Mouse (Mus musculus): ENCODE measurements around the gene Acot7. TPM values are rescaled to one million over a fixed set of nuclear protein-coding genes. Genes with fewer than 3 reads are reported as not detected.
A peak's percentile ranks its signal among the peaks of the same experiment; 100 is the strongest.

Acot7 gene
- 15.1 and 30.2 TPM in 2 replicates for total RNA-seq (2015; ENCODE audit: low replicate concordance)
- 3.7 and 3.9 TPM in 2 replicates for total RNA-seq (2017; ENCODE audit: low replicate concordance)

DNA sequence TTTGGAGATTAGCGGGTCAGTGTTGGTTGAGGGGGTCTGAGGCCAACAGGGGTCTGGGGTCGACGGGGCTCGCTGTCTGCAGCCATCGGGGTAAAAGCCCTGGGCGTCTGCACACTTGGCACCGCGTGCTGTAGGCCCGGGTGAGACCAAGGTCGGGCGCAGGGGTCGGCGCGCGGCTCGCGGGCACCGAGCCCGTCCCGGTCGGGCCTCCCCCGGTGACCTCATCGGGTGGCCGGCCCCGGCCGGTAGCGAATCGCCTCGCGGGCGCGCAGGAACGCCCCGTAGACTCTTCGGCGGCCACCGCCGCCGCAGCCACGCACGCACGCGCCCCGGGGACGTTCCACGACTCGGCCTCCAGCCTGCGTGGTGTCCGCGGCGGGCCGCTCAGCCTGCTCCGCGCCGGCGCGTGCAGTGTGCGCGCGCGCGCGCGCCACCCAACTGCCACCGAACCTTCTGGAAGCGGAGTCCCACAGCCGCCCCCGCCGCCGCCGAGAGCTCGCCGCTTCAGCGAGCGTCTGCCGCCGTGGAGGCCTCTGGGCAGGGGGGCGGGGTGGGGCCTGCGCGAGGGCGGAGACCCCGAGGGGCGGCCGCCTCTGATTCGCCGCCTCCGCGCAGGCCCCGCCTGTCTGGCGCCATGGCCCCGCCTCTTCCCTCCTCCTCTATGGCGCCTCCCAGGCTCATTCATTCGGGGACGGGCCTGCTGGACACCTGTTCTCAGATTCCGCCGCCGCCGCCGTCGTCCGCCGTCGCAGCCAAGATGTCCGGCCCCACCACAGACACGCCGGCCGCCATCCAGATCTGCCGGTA, at the start of gene Acot7:
Gene Acot7 (plus strand): TSS at position 598 of the 807 bp plus-strand sequence.
- peak; percentile 92 for ATAC-seq (replicated peaks; ENCODE audit: low FRiP score, poor library complexity, severe bottlenecking)

DNA sequence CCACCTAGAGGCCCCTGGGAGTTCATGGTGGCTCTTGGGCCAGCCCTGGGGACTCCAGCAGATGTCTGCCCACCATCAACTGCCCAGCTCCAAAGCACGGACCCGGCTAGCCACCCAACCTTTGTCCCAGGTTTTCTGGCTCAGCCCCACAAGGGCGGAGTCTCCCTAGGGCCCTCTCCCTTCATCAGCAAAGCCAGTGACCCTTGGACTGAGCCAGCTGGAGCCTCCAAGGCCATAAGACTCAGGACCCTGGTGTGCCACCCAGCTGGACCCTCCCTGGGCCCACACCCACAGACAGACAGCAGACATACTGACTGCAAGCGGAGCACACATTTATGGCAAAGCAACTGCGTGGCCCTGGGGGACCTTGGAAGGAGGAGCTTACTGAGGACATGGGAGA, 49.1 kb upstream of the Acot7 start:
- ATAC-seq (replicated peaks; ENCODE audit: low FRiP score, poor library complexity, severe bottlenecking): no peak

DNA sequence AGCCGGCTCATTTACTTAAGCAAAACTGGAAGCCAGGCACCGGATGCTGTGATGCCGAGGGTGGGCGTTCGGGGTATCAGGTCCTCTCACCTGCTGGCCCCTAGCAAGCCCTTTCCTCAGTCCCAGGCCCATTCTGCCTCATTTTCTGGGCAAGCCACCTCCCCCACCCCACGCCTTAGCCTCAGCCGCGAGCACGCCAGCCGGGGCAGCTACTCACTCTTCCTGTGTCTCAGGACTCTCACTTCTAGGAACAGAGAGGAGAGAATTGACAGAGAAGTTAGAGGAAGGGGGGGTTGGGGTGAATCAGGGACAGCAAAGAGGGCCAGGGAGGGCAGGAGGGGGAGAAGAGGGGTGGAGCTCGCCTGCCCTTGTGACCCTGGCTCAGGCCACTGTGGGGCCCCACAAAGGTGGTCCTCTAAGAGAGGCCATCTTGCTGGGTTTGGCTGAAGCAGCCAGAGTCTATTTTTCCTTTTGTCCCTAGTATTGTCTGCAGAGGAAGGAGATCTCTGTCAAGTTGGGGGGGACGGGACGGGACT, 48.5 kb upstream of the Acot7 start:
- no peak for ATAC-seq (replicated peaks; ENCODE audit: low FRiP score, poor library complexity, severe bottlenecking)

DNA sequence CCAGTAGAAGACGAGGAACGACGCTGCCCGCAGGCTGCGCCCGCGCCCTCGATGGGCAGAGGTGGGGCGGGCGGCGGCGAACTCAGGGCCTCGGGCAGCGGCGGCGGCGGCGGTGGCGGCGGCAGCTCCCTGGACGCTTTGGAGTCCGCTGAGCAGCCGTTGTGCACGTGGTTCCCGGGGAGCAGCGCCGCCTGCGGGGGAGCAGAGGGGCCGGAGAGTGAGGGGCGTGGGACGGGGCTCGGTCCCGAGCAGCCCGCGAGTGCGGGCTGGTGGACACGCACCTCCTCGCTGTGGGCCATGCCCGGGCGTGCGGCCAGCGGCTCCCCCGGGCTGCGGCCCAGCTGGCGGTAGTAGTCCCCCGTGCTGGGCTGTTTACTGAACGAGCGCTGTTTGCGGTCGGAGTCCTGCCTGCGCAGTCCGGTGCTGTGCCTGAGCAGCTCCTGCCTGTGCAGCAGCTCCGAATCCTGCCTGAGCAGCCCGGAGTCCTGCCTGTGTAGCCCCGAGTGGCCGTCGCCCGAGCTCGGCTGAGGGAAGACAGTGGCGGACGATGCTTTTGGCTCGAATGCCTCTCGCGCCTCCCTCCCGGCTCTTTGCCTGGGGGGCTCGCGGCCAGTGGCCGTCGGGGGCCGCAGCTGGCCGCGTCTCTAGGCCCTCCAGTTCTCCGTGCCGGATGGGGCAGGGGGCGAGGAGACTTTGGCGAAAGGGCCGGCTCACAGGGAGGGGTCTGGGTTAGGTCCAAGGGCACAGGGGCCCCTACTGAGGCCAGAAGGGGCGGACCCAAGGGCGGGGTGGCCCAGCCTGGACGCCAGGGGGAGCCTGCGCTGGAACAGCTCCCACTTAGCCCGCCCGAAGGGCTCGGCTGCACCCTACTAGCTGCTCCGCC, 46.9 kb upstream of the Acot7 start:
- no peak for ATAC-seq (replicated peaks; ENCODE audit: low FRiP score, poor library complexity, severe bottlenecking)

DNA sequence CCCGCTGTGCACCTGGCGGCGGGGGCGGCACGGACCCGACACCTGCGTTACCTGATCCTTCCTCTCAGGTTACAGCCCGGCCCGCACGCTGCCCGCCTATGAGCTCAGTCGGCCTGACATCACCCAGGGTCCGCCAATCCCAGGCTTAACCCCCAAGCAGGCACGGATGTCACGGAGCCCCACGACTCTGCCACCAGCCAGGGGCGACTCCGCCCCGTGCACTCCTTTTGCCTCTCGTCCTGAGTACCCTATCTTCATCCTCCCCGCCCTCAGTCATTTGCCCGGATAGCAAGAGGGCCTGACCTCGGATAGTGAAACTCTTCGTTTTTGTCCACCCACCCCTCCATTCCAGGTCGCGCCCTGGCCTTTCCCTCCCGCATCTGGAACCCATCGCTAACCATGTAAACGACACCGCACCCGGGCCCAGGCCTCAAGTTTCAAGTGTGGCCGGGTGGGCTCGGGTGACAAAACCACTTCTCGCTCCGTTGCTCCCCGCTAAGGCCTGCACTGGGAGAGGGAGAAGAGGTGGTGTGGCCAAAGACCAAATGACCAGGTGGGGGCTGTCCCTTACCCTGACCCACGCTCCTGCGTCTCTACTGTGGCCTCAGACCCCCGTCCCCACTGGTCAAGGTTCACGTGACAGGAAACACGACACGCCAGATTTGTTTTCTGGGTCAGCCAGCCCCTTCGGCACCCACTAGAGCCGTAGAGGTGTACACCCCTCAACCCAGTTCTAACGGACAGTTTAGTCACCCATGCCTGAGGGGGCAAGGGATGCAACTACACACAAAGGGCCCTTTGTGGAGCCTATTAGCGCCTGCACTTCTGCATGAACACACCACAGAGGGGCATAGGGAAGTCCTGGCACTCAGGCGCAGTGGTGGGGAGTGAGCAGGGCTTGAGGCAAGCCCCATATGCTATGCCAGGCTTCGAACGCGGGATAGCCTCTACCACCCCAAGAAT, 45.8 kb upstream of the Acot7 start:
- no peak for ATAC-seq (replicated peaks; ENCODE audit: low FRiP score, poor library complexity, severe bottlenecking)

DNA sequence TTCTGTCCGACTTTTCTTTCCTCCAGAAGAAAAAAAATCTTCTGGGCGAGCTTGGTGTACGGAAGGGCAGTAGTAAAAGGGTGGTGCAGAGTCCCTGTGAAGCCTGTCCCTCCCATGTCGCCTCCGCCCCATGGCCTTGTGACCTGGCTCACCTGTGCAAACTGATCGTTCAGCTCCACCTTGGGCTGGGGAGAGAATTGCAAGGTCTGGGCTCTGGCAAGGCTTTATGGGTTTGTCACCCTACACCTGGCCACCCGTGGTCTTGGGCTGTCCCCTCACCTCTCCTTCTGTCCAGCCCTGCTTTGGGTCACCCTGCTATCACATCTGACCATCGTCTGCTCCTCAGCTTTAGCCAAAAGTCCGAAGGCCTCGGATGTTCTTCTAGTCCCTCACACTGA, 45.2 kb upstream of the Acot7 start:
- ATAC-seq (replicated peaks; ENCODE audit: low FRiP score, poor library complexity, severe bottlenecking): no peak

DNA sequence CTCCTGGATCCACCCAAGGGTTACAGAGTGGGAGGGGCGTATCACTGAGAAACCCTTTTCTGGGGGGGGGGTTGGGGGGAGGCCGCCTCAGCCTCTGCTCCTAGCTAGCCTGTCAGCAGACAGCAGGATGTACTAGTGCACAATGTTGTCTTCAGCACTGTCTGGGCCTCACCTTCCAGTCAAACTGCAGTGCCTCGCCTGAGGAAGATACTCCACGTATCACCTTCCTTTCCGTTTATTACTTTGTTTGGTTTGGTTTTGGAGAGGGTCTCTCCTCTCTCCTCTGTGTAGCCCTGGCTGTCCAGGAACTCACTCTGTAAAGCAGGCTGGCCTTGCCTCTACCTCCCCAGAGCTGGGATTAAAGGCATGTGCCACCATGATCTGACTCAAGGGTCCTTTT, 44.7 kb upstream of the Acot7 start:
- ATAC-seq (replicated peaks; ENCODE audit: low FRiP score, poor library complexity, severe bottlenecking): no peak

DNA sequence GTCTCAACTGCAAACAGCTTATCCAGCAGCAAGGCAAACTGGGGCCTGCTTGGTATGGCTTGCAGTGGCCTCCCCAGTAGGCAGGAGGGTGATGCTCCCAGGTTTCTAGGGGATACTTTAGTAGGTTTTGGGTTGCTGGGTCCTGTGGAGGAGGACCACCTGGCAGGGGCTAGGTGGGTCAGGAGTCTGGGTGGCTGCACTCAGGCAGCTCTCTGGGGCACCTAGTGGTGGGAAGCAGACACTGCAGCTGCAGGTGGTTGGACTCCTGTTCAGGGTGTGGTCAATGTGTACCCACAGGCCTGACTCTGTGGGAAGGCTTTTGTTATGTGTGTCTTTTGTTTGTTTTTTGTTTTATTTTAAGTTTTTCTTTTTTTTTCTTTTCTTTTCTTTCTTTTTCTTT, 43.4 kb upstream of the Acot7 start:
- ATAC-seq (replicated peaks; ENCODE audit: low FRiP score, poor library complexity, severe bottlenecking): no peak; the same call in 1 of the 2 replicates

DNA sequence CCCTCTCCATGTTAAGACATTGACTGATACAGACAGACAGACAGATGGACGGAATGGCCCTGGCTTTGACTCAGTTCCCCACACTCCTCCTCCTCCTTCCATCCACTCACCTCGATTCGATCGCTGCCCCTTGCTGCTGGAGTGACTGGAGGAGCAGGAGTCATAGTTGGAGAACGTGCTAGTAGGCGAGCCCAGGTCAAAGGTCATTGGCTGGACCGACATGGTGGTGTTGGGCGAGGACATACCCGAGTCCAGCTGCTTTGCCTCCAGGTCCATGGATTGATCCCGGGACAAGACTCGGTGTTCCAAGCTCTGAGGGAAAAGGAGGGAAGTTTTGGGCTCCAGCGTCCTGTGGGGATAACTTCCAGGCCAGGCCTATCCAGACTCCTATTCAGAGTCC, 42.6 kb upstream of the Acot7 start:
- ATAC-seq (replicated peaks; ENCODE audit: low FRiP score, poor library complexity, severe bottlenecking): no peak

DNA sequence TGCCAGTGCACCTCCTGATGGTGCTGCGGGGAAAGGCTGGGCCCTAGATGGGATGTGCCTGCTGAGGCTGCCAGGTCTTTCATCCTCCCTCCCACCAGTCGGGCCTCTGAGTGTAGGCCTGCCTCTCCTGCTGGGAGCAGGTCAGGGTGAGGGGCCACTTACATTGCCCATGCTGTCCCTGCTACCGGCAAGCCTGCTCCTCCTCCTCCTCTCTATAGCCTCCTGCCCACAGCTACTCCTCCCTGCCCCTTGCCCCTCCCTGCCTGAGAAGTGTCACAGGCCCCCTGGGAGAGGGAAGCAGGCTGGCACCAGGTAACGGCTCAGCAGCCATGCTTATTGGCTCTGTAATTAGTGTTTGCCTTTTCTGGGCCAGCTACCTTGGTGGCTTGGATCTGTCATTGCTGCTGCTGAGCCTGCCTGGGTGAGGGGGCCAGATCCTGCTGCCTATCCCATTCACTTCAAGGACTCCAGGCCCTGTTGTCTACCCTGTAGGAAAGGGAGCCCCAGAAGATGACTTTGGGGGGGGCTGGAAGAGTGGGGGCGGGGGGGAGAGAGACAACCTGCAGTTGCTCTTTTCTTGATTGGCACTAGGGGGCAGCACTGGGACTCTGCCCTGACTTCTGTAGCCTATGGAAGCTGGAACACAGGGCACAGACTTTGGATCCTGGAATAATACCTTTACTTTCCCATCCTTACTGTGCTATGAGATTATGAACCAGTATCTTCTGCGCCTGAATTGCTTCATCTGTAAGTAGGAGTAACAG, 41.6 kb upstream of the Acot7 start:
- no peak for ATAC-seq (replicated peaks; ENCODE audit: low FRiP score, poor library complexity, severe bottlenecking)

DNA sequence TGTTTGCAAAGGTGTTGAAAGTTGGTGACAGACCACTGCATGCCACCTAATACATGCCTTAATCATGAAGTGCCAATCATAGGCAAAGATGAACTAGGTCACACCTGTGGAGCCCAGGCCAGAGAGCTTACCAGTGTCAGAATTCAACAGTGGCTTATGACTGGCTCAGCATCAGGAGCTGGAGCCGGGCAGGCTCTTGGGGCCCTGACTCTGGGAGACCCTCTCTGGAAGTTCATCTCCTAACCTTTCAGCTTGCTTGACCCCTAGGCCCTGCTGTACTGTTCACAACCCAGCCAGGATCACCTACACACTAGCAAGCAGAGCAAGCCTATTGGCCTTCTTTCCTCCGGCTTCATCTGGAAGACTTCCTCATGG, 41.1 kb upstream of the Acot7 start:
- ATAC-seq (replicated peaks; ENCODE audit: low FRiP score, poor library complexity, severe bottlenecking): no peak

DNA sequence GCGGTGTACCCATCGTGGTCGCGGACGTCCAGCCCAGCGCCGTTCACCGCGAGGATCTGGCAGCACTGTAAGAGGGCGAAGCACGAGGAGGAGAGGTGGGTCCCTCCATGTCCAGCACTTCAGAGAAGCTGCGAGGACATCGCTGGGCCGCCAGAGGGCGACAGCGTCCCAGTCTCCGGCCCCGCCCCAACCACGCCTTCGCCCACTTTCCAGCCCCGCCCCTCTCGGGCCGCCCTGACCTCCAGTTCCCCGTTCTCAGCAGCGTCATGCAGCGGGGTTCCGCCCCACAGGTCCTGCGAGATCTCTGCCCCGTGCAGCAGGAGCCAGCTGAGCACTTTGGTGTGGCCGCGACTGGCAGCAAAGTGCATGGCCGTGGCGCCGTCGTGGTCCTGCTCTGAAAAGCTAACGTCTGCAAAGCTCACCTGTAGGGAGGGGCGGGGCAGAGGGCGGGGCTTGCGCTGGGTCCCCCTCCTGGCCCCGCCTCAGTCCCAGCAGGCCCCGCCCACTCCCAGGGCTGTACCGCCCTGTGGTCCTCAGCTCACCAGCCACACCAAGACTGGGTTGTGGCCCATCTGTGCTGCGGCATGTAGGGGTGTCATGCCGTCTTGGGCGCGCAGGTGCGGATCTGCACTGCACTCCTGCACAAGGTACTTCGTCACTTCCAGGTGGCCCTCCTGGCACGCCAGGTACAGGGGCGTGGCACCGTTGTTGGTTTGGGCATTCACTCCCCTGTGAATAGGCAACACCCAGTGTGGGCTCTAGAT, 39.3 kb upstream of the Acot7 start:
- peak; percentile 85 for ATAC-seq (replicated peaks; ENCODE audit: low FRiP score, poor library complexity, severe bottlenecking)

DNA sequence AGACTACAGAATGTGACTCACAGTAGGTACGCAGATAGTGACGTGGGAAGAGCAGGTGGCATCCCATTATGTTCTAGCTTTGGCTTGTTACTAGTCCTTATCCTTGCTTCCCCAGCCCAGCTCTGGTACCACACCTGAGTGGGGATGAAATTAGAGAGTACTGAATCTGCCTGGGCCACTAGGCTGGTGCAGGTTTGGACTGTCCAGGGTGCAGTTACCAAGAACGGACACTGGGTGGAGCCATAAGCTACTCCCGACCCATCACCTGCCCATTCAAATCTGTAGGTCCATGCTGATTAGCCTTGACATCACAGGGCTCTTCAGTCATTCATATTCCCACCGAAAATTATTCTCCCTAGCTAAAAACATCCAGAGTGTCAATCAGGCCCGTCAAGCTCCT, 37.5 kb upstream of the Acot7 start:
- peak; percentile 52 for ATAC-seq (replicated peaks; ENCODE audit: low FRiP score, poor library complexity, severe bottlenecking)

DNA sequence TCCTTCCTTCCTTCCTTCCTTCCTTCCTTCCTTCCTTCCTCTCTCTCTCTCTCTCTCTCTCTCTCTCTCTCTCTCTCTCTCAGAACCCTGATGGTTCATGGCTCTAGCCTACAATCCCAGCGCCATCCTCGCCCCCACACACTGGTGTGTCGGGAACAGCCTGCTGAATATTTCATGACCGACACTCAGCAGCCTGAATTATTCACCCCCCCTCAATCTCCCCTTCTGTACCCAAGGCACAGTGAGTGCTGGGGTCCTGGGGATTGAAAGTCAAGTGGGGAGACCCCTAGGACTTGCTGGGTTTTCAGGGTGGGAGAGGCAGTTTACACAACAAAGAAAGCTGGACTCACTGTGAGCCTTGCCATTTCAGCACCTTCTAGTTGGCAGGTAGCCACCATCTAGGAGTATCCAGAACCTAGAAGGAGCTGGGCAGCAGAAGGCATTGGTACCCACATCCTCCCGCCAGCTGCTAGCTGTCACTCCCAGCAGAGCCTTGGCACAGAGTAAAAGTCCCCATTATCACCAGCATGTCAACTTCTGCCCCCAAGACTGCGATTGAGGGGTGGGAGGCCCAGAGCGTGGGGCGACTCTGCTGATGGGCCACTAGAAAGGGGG, 36.3 kb upstream of the Acot7 start:
- no peak for ATAC-seq (replicated peaks; ENCODE audit: low FRiP score, poor library complexity, severe bottlenecking)

DNA sequence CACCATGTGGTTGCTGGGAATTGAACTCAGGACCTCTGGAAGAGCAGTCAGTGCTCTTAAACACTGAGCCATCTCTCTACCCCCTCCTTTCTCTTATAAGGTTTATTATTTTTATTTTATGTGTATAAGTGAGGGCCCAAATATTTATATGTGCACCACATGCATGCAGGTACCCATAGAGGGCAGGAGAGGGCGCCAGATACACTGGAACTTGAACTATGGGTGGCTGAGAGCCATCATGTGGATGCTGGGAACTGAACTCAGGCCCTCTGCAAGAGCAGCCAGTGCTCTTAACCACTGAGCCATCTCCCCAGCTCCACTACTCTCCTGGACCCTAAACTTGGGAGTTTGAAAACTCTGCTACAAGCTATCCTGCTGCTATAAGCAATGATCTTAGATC, 34.3 kb upstream of the Acot7 start:
- ATAC-seq (replicated peaks; ENCODE audit: low FRiP score, poor library complexity, severe bottlenecking): no peak

DNA sequence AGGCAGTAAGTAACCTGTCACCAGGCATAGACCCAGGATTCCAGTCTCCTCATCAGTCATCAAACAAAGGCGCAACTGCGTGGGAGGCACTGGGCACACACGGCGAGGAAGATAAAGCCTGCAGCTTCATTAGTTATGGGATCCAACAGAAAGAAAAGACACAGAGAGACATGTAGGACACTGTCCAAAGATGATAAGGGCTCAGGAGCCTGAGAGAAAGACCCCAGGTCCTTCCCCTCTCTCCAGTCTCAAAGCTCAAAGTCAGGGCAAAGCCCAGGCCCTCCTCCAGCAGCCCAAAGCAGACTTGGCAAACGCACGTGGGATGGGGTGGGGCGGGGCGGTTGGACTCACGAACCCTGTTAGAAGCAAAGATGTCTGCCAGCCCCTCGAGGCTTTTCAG, 32.5 kb upstream of the Acot7 start:
- ATAC-seq (replicated peaks; ENCODE audit: low FRiP score, poor library complexity, severe bottlenecking): no peak

DNA sequence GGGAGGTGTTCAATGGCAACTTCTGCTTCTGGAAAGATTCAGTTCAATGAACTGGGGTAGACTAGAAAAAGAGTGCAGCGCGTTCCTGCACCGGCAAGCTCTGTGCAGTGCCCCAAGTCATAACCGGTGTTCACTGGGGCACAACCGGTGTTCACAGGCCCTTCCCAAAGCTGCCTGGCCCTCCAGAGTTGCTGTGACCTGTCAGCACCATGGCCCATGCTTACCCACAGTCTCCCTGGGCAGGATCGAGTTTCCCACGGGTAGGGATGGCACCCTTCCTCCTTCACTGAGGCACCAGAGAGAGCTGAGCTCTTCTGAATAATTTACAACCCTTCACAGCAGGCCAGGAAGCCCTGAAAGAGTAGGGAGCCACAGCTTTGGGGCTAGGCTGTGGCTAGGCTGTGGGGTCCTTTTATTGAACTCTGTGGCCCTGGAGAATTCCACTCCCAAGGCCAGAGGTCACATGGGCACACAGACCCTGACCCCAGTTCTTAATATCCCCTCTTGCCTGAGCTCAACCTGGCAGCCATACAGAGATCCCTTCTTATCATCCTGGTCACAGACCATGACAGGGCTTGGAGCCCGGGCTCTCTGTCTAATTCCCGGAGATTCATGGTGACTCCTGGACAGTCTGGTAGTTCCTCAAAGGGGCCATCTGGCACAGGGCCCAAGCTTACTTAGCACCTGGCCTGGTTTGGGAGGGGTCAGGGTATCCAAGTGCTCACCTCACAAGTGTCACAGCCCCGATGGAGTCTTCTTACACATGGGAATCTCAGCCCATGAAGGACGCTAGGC, 31.7 kb upstream of the Acot7 start:
- ATAC-seq (replicated peaks; ENCODE audit: low FRiP score, poor library complexity, severe bottlenecking): no peak
